Mouse (Mus musculus) common myeloid progenitor, adult 5-6 weeks (primary cell): ENCODE measurements around the gene Cog7. TPM values are rescaled to one million over a fixed set of nuclear protein-coding genes. Genes with fewer than 3 reads are reported as not detected.

Experiments
- ATAC-seq: replicated peaks from 2 replicates; pipeline ENCODE4 v1.8.0; 2016; ENCODE audit warnings: low read depth, mild to moderate bottlenecking, moderate TSS enrichment, inconsistent platforms; ENCODE audit not compliant: poor library complexity, severe bottlenecking
- total RNA-seq: library from RNA; stranded (forward); fragments of 200-1000, 187-1606 nt; gene quantifications from 2 replicates; pipeline ENCODE4 v1.2.3, GENCODE M21; 2017

Cog7 gene
- total RNA-seq, 1 experiment from 2014 or later = 14.0 TPM

DNA sequence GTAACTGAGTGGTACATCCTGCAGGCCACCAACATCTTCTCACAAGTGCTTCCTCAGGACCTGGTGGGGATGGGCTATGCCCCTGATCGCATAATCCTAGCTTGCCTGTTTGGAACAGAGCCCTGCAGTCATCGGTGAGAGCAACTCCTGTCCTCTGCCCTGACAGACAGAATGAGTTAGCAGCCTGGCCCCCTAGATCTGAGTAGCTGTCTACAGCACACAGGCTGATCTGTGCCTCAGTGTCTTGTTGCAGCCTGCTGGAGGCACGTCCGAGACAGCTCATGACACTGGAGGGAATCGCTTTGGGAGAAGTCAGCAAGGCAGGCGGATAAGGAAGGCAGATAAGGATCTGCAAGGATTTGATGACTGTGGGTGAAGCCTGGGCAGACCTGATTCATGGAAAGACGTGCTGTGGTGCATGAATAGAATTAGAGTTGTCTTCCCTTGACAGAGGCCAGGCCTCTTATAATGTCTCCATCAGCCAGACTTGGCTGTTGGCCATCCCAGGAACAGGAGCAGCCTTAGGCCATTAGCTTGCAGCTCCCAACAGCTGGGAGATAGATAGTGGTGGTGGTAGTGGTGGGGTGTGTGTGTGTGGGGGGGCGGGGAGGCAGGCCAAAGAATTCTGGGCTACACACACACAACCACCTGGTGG, 78.6 kb downstream of the Cog7 start:
- no peak for ATAC-seq

DNA sequence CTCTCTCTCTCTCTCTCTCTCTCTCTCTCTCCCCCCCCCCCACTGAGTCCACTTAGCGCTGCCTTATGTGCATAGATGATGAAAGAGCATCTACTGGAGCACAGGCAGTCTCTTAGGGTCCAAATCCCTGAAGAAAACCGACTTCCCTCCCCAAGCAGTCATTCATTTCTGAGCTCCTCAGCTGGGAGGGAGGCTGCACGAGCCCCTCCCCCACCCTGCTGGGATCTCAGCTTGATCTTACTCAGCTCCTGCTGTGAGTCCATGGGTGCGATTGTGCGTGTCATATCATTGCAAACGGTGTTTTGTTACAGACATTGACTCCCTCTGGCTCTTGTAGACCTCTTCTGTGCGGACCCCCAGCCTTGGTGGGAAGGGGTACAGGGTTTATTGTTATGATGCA, 81.6 kb downstream of the Cog7 start:
- no peak for ATAC-seq

DNA sequence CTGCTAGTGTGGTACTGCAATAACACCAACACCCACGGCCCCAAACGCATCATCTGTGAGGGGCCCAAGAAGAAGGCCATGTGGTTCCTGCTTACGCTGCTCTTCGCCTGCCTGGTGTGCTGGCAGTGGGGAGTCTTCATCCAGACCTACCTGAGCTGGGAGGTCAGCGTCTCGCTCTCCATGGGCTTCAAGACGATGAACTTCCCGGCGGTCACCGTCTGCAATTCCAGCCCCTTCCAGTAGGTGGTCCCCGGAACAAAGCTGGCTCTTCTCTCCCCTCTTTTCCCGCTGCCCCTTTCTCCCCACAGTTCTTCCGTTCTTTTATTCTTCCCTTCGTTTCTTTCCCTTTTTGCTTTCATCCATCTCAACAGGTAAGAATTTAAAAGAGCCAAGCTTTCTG, 82.2 kb downstream of the Cog7 start:
- peak; percentile 80 for ATAC-seq

- ATAC-seq = no peak
Measured at GRCm38 (mm10) chr7:121896689-121897088, 84.8 kb downstream of the Cog7 start.

DNA sequence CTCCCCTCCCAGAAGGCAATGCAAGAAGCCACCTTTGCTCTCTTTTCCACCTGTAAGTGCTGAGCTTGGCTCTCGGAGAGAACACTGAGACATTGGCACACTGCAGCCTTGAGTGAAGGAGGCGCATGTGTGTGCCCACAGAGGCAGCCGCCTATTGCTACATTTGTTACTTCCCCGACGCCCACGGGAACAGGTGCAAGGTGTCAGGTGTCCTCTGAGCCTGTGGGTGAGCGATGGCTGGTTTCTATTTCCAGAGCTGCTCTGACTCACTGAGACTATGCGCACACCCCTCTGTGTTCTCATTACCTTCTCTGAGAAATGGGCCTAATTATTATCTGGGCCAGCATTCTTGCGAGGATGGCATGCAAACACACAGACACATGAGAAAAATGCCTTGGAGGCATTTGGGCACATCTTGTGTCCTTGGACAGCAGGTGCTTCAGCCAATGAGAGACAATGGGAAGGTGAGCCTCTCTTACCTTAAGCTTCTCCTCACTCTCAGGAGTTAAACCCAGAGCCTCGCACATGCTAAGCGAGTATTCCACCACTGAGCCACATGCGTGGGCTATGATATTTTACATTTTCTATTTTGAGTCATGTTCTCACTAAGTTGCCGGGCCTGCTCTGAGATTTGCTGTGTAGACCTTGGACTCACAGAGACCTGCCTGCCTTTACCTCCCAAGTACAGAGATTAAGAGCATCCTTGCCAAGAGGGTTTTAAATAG, 90.7 kb downstream of the Cog7 start:
- no peak for ATAC-seq

GRCm38 (mm10) chr7:121880246-121880645, 101.3 kb downstream of the Cog7 start:
- ATAC-seq = no peak

DNA sequence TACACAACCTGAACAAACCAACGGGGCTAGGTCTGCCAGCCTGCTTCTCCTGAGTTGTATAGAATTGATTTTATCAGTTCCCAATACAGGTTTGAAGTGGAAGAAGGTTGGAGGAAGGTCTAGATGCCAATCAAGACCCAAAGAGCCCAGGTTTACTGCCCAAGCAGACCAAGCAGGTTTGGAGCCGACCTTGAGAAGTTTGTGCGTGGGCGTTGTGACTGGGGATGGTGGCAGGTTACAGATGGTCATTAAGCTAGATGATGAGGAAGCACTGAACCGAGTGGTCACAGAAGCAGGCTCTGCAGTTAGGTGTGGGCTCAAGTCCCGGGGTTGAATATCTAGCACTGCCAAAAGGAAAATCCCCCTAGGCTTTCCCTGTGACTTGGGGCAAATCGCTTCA, 106.7 kb downstream of the Cog7 start:
- ATAC-seq = no peak

DNA sequence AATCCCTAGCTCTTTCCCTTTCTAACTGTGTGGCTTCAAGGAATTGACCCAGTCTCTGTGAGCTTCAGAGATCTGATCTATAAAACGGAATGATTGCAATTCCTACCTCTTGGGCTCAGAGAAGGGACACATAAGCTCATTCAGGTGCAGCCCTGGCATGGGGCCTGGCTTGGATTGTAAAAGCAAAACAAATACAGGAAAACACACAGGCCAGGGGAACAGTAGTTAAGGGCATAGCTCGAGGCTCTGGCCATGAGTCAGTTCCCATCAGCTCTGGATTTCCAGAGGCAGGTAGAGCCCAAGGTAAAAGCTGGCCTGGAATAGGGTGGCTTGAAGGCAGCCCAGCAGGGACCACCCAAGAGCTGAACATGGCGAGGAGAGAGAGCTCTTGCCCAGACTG, 107.5 kb downstream of the Cog7 start:
- no peak for ATAC-seq

GRCm38 (mm10) chr7:121871631-121872030, 109.9 kb downstream of the Cog7 start:
- ATAC-seq = peak; percentile 76

- ATAC-seq = no peak
Measured at GRCm38 (mm10) chr7:121864858-121865585, 116.5 kb downstream of the Cog7 start, which contains the start of gene Scnn1b. Gene Scnn1b (plus strand): TSS chr7:121865038.

GRCm38 (mm10) chr7:121858939-121859338, 122.6 kb downstream of the Cog7 start:
- no peak for ATAC-seq

DNA sequence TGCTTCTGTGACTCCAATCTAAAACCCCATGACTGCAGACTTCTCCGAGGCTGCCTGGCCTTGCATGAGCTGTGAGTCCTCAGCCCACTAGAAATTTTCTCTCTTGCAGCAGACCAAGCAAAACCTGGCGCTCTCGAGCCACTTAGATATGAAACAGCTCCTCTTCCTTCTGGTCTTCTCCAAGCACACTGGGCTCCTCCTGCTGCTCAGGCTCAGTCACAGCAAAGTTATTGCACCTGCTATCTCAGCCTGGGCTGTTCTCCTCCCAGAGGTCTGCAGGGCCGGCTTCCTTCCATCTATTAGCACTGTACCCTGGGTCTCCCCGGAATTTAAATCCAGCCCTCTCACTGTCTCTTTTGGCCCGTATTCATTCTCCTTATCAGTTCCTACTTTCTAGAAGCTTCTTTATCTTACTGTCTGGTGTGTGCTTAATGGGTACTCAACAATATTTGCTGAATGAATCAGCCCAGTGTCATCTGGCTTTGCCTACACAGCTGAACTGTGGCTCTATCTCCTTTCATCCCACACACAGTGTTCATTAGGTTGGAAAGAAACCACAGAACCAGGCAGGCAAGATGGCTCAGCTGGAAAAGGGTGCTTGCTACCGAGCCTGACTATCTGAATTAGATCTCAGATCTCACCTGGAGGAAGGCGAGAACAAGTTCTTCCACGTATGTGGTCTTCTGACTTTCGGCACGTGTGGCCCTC, 124.2 kb downstream of the Cog7 start:
- ATAC-seq = no peak

- ATAC-seq = no peak
Measured at GRCm38 (mm10) chr7:121848537-121849168, 132.9 kb downstream of the Cog7 start.

- ATAC-seq = no peak
Measured at GRCm38 (mm10) chr7:121845964-121846363, 135.5 kb downstream of the Cog7 start.

DNA sequence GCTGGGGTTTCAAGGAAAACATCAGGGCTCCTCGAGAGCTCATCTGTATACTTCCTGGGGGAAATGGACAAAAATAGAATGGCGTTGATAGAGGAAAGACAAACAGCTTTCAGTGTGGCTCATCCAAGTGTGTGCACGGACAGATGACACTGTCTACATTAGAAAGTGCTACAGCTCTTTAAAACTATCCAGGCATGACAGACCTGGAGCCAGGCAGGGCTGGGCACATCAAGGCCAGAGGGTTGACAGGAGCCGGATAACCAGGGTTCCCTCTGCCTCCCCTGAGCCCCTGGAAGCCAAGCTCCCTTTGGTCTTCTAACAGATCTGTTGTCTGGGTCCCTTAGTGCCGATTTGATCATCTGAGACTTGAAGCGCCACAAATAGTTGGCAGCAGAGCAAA, 139.3 kb downstream of the Cog7 start:
- no peak for ATAC-seq

DNA sequence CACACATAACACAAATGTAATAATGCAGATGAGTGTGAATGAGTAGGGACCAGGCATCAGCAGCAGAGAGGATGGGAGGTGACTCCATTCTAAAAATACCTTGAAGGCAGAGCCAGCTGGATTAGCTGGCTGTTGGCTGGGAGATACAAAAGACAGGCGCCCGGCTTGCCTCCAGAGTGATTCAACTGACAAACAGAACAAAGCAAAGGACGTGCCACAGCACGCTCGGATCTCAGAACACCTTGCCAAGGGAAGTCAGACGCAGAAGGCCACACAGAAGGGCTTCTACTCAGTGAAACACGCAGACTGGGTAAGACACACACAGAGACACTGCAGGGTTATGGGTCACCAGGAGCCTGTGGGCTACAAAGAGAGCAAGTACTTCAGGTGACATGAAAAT, 140.7 kb downstream of the Cog7 start:
- ATAC-seq = no peak

- ATAC-seq = no peak
Measured at GRCm38 (mm10) chr7:121836827-121837226, 144.7 kb downstream of the Cog7 start.

DNA sequence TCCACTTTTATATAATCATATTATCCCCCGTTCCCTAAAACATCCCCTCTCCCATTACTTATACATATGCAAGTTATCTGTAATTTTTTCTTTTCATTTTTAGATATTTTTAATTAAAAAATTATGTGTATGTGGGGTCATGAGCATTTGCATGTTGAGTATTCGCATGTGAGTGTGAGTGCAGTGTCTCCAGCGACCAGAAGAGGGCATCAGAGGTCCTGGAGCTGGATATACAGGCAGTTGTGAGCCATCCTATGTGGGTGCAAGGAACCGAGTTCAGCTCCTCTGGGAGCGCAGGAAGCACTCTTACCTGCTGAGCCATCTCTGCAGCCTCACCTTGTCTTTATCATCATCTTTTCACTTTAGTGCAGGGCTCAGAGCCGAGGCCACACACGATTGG, 146.1 kb downstream of the Cog7 start:
- ATAC-seq = no peak
